ENCODE assay signal across 29 mouse cellular contexts in genomic region chr11:69230420-69230819, GRCm38 (mm10). TPM values are rescaled to one million over a fixed set of nuclear protein-coding genes. Genes with fewer than 3 reads are reported as not detected.
A peak's percentile ranks its signal among the peaks of the same experiment; 100 is the strongest.
DNase-seq lines count a peak whose midpoint lies in the region; ATAC-seq and TF ChIP-seq lines count a peak whose summit lies in the region.
"Had no signal": no experiment of that assay in that cellular context is flagged by ENCODE, and none has a peak within 500 bp of the region (broad histone marks: within the 10 kb centered on the region; RNA-seq: fewer than 3 reads in every experiment).

No protein-coding gene starts in this region.

- TF ChIP-seq POLR2A in heart, adult 2 months (IDR thresholded peaks at IDR 0.05; ENCODE audit: insufficient read depth, low read depth, low read length) = no peak

- H3K4me2 ChIP-seq in heart, embryonic 11.5 days = no peak overlapping the region
- H3K4me2 ChIP-seq: embryonic facial prominence, embryonic 12.5 days; forebrain, embryonic 12.5 days; heart, embryonic 12.5 days; midbrain, embryonic 12.5 days; neural tube, embryonic 13.5 days had no signal

- 80% methylated on average over 4 of the region's 4 CpGs for WGBS in heart, adult 2 months
- WGBS in heart, embryonic 11.5 days (ENCODE audit: insufficient replicate concordance) = 65% methylated on average over 4 of the region's 4 CpGs

- H3K27me3 ChIP-seq in heart, adult 2 months (ENCODE audit: control insufficient read depth, insufficient read depth, low read length) = peaks cover 3% of the 10 kb centered on the region
- peaks cover 34% of the 10 kb centered on the region for H3K27me3 ChIP-seq in heart, embryonic 11.5 days (ENCODE audit: control insufficient read depth, insufficient read depth, low read length)

- intact Hi-C loops in heart, adult 2 months (cut with DNase I) = loop anchor here (5.0 kb wide), 1 partner anchor 103 kb away; the partner anchor contains the start of gene Aloxe3
- intact Hi-C loops in left cerebral cortex, adult 2 months (cut with DNase I) = loop anchor here (1.0 to 5.0 kb wide), 2 partner anchors 37 to 98 kb away; no protein-coding TSS in a partner anchor

- TF ChIP-seq EP300 in heart, adult 2 months (IDR thresholded peaks at IDR 0.05; ENCODE audit: insufficient read depth, low read depth, low read length) = no peak

- H3K36me3 ChIP-seq in heart, adult 2 months (ENCODE audit: control insufficient read depth, insufficient read depth, low read length) = no peaks in the 10 kb centered on the region
- no peaks in the 10 kb centered on the region for H3K36me3 ChIP-seq in heart, embryonic 11.5 days (ENCODE audit: control insufficient read depth, insufficient read depth, low read length)
- H3K36me3 ChIP-seq: embryonic facial prominence, embryonic 12.5 days; forebrain, embryonic 12.5 days; heart, embryonic 12.5 days; midbrain, embryonic 12.5 days; neural tube, embryonic 13.5 days had no signal

- H3K9ac ChIP-seq in heart, adult 2 months (ENCODE audit: low read depth, low read length) = no peak overlapping the region
- no peak overlapping the region for H3K9ac ChIP-seq in heart, embryonic 11.5 days (ENCODE audit: low read depth, low read length)
- H3K9ac ChIP-seq: embryonic facial prominence, embryonic 12.5 days; forebrain, embryonic 12.5 days; heart, embryonic 12.5 days; midbrain, embryonic 12.5 days; neural tube, embryonic 13.5 days had no signal

- H3K9me3 ChIP-seq in heart, embryonic 11.5 days (replicated peaks; ENCODE audit: control insufficient read depth, low read length) = no peaks in the 10 kb centered on the region
- H3K9me3 ChIP-seq: embryonic facial prominence, embryonic 12.5 days; forebrain, embryonic 12.5 days; heart, embryonic 12.5 days; midbrain, embryonic 12.5 days; neural tube, embryonic 13.5 days had no signal

- peak; percentile 40 for TF ChIP-seq CTCF in heart, adult 2 months (IDR thresholded peaks at IDR 0.05)
- TF ChIP-seq CTCF in left cerebral cortex, adult 2 months (IDR thresholded peaks at IDR 0.05) = peak; percentile 37

- H3K4me3 ChIP-seq in heart, adult 2 months = no peak overlapping the region
- no peak overlapping the region for H3K4me3 ChIP-seq in heart, embryonic 11.5 days (ENCODE audit: low read depth, low read length)
- H3K4me3 ChIP-seq in left cerebral cortex, adult 2 months = no peak overlapping the region
- H3K4me3 ChIP-seq: embryonic facial prominence, embryonic 12.5 days; forebrain, embryonic 12.5 days; gastrocnemius, adult 2 months; heart, embryonic 12.5 days; midbrain, embryonic 12.5 days; neural tube, embryonic 13.5 days had no signal

- no peak overlapping the region for H3K27ac ChIP-seq in heart, adult 2 months
- H3K27ac ChIP-seq in heart, embryonic 11.5 days (ENCODE audit: low read depth, low read length) = no peak overlapping the region
- H3K27ac ChIP-seq in left cerebral cortex, adult 2 months = no peak overlapping the region
- H3K27ac ChIP-seq: embryonic facial prominence, embryonic 12.5 days; forebrain, embryonic 12.5 days; gastrocnemius, adult 2 months; midbrain, embryonic 12.5 days; neural tube, embryonic 13.5 days had no signal

- DNase-seq in heart, adult 2 months = no peak
- no peak for DNase-seq in left cerebral cortex, adult 2 months (ENCODE audit: extremely low spot score in 1 of 2, low spot score in 2 of 2)
- no peak for DNase-seq in left cerebral cortex, adult 8-10 months (ENCODE audit: low spot score in 2 of 2)
- DNase-seq in 416B (ENCODE audit: low read depth) = peak; percentile 38
- DNase-seq in ZHBTc4 (ENCODE audit: low read depth, low spot score) = peak; percentile 24
- DNase-seq in spleen, postnatal 10 days (ENCODE audit: low spot score in 2 of 2) = no peak
- no peak for DNase-seq in natural killer cell, adult 2 months (ENCODE audit: low spot score in 2 of 2)
- DNase-seq: adrenal gland, postnatal 10 days; cerebellum, adult 9-11 months; gastrocnemius, adult 2 months; heart, postnatal 14 days; kidney, adult 9 months; kidney, postnatal 25 days; lung, postnatal 10 days; retina, postnatal 1 day; right cerebral cortex, postnatal 25 days; spleen, adult 18-20 months; thymus, postnatal 25 days had no signal

- no peak for ATAC-seq in heart, embryonic 11.5 days (replicated peaks; ENCODE audit: insufficient number of reproducible peaks, low FRiP score, low TSS enrichment)
- ATAC-seq: CD4-positive, CD25-positive, alpha-beta regulatory T cell, adult 4 months; inflammation-experienced regulatory T-cells, adult 6 months had no signal

- no peaks in the 10 kb centered on the region for H3K79me2 ChIP-seq in heart, adult 2 months (replicated peaks; ENCODE audit: control insufficient read depth, insufficient read depth, low read length)

- H3K4me1 ChIP-seq in heart, adult 2 months (ENCODE audit: control insufficient read depth, insufficient read depth, low read length) = no peaks in the 10 kb centered on the region
- H3K4me1 ChIP-seq in heart, embryonic 11.5 days (ENCODE audit: control insufficient read depth, insufficient read depth, low read length) = no peaks in the 10 kb centered on the region
- H3K4me1 ChIP-seq: midbrain, embryonic 12.5 days had no signal

RNA-seq across cellular contexts. Expression of gene Gucy2e, which starts 6.4 kb away (rescaled TPM):
- 1 to 10 TPM; 1.6 to 1.8 TPM for total RNA-seq in heart, adult 2 months (2021)
- polyA plus RNA-seq in heart, adult 2 months (2012; rRNA removed) = 0.06 TPM in 2 replicates
- 0.13 and 0.17 TPM in 2 replicates for polyA plus RNA-seq in heart, embryonic 11.5 days (2014; fragmentation: Nextera tagmentation; extraction: Ambion mirVana)
- total RNA-seq in left cerebral cortex, adult 2 months (2021) = 1 to 10 TPM; 1.0 to 1.3 TPM
- 1 to 10 TPM; 1.3 to 1.8 (median 1.5) TPM for total RNA-seq in left cerebral cortex, adult 8-10 months (2022)
- total RNA-seq: adrenal gland, postnatal 10 days; gastrocnemius, adult 2 months had no signal
- polyA plus RNA-seq: hindbrain, embryonic 11.5 days; liver, embryonic 16.5 days had no signal

RNA-seq across cellular contexts. Expression of gene Alox8, which starts 32.8 kb away (rescaled TPM):
- 1 to 10 TPM in 1 of 2 experiments, under 1 TPM in 1; 0.84 to 1.6 TPM for total RNA-seq in heart, adult 2 months (2021)
- polyA plus RNA-seq in heart, adult 2 months (2012; rRNA removed) = 0.68 TPM in 1 of 2 replicates, not detected in the other
- polyA plus RNA-seq in heart, embryonic 11.5 days (2014; fragmentation: Nextera tagmentation; extraction: Ambion mirVana) = 1.1 and 2.0 TPM in 2 replicates
- 1 to 10 TPM; 6.1 to 6.4 TPM for total RNA-seq in left cerebral cortex, adult 2 months (2021)
- total RNA-seq in left cerebral cortex, adult 8-10 months (2022) = 10 to 100 TPM in 2 of 4 experiments, 1 to 10 TPM in 2; 9.2 to 11.4 (median 10.2) TPM
- total RNA-seq: adrenal gland, postnatal 10 days; gastrocnemius, adult 2 months had no signal
- polyA plus RNA-seq: forebrain, embryonic 12.5 days; gonadal fat pad, adult 2 months; hindbrain, embryonic 11.5 days had no signal

Comparison
In these comparisons a context has a peak if more than half of its experiments do, and no peak if none do; other contexts are left out.
1. DNase-seq: peak in 416B (single experiment) and ZHBTc4 (single experiment); none in heart, adult 2 months (0 of 2), left cerebral cortex, adult 2 months (0 of 2), left cerebral cortex, adult 8-10 months (0 of 2), spleen, postnatal 10 days (0 of 2) and natural killer cell, adult 2 months (0 of 2).